Mouse (Mus musculus): ENCODE data around the gene Parl. TPM values are rescaled to one million over a fixed set of nuclear protein-coding genes. Genes with fewer than 3 reads are reported as not detected.

The Parl gene
- total and polyA plus RNA-seq, 3 experiments: 101 to 247 (median 166) TPM

DNA sequence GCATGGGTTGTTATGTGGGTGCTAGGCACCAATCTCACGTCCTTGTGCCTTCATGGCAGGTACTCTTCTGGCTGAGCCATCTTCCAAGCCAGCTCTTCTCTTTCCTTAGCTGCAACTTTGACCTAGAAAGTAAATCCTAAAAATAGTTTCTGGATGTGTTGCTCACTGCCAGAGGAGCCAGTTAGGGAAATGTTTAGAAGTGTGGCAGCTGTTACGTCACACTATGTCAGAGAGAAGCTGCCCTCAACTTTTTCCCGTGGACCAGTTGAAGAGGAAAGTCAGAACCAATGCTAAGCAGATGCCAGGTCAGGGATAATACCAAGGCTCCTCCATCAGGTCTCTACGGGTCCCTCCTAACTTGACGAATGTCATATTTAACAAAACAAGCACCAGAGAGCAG is 22.8 kb downstream of the Parl start:
- Histone ChIP-seq H3K79me2 (replicated peaks; ENCODE audit: control insufficient read depth, extremely low read depth, insufficient read depth, poor library complexity, severe bottlenecking) (peaks cover 4% of the 10 kb centered on the region), H3K4me1 (ENCODE audit: control insufficient read depth in 1 of 2, insufficient read depth in 2 of 2) (no peaks in the 10 kb centered on the region), H3K9me3 (replicated peaks; ENCODE audit: low read length) (no peaks in the 10 kb centered on the region), H3K4me2 (ENCODE audit: insufficient read depth, low read depth, poor library complexity, severe bottlenecking) (no peak overlapping the region), H3K9ac (ENCODE audit: insufficient read depth, low read depth) (no peak overlapping the region), H3K4me3 (replicated peaks in 1 of 3; ENCODE audit: low read depth in 2 of 3, low read length in 2 of 3, poor library complexity in 1 of 3) (no peak overlapping the region), H3K27ac (ENCODE audit: insufficient read depth, low read depth) (no peak overlapping the region), H3K36me3 (replicated peaks in 1 of 2; ENCODE audit: control insufficient read depth in 1 of 2, insufficient read depth in 1 of 2, low read length in 1 of 2) (peaks cover 57 to 70% of the 10 kb centered on the region in 2 experiments), H3K27me3 (replicated peaks) (no peaks in the 10 kb centered on the region)
- in situ Hi-C loops (cut with MboI; ENCODE audit: low pct_ligation_motif_present, low pct_unique_long_range_greater_than_20kb, low sequenced_read_pairs): no loop called here
- no peak for DNase-seq (ENCODE audit: extremely low read depth)
- dilution Hi-C loops (cut with MboI; ENCODE audit: extremely low pct_ligation_motif_present, extremely low pct_unique_long_range_greater_than_20kb, low sequenced_read_pairs): no loop called here
- TF ChIP-seq MXI1 (IDR thresholded peaks at IDR 0.05; ENCODE audit: low read depth, low read length) (no peak), ETS1 (conservative IDR thresholded peaks at IDR 0.05; ENCODE audit: low read depth, low read length) (no peak), IRF4 (IDR thresholded peaks at IDR 0.05; ENCODE audit: low read depth, low read length) (no peak), BHLHE40 (IDR thresholded peaks at IDR 0.05; ENCODE audit: low read depth, low read length) (no peak), POLR2AphosphoS2 (IDR thresholded peaks at IDR 0.05; ENCODE audit: low read depth, low read length) (no peak), SIN3A (IDR thresholded peaks at IDR 0.05; ENCODE audit: low read length) (no peak)

DNA sequence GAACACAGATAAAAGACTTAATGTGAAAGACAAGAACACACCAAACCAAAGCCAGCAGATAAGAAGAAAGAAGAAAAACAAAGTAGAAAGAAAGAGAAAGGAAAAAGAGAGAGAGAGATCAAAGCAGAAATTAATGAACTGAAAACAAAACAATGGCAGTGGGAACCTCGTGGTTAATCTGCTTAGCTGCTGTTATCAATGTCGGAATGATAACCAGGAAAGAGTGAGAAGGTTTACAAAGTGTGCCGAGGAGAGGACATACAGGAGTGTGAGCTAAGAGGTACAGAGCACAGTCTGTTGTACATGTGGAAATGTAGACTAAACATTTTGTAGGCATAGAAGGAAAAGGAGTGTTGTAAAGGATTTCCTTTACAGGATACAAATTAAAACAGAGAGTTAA is 29.2 kb downstream of the Parl start:
- no peak for TF ChIP-seq NELFE (IDR thresholded peaks at IDR 0.05; ENCODE audit: low read depth, low read length)
- TF ChIP-seq IRF4 (IDR thresholded peaks at IDR 0.05; ENCODE audit: low read depth, low read length): no peak
- no peak for TF ChIP-seq CTCF (conservative IDR thresholded peaks at IDR 0.05 in 1 of 2, IDR thresholded peaks at IDR 0.05 in 1 of 2; ENCODE audit: low read depth in 2 of 2, low read length in 2 of 2)
- TF ChIP-seq GABPA (IDR thresholded peaks at IDR 0.05; ENCODE audit: insufficient replicate concordance, low read depth, low read length): no peak
- no peak for TF ChIP-seq CHD1 (IDR thresholded peaks at IDR 0.05; ENCODE audit: low read depth, low read length)
- no peak overlapping the region for H3K4me3 ChIP-seq (replicated peaks in 1 of 3; ENCODE audit: low read depth in 2 of 3, low read length in 2 of 3, poor library complexity in 1 of 3)
- dilution Hi-C loops (cut with MboI; ENCODE audit: extremely low pct_ligation_motif_present, extremely low pct_unique_long_range_greater_than_20kb, low sequenced_read_pairs): no loop called here
- no peak for DNase-seq (ENCODE audit: extremely low read depth)
- H3K79me2 ChIP-seq (replicated peaks; ENCODE audit: control insufficient read depth, extremely low read depth, insufficient read depth, poor library complexity, severe bottlenecking): no peaks in the 10 kb centered on the region
- H3K27me3 ChIP-seq (replicated peaks): no peaks in the 10 kb centered on the region
- peak overlapping the region; percentile 53; the same call in 1 of the 2 replicates for H3K4me2 ChIP-seq (ENCODE audit: insufficient read depth, low read depth, poor library complexity, severe bottlenecking)
- peaks cover under 1 to 6% of the 10 kb centered on the region in 2 experiments for H3K36me3 ChIP-seq (replicated peaks in 1 of 2; ENCODE audit: control insufficient read depth in 1 of 2, insufficient read depth in 1 of 2, low read length in 1 of 2)
- H3K9me3 ChIP-seq (replicated peaks; ENCODE audit: low read length): no peaks in the 10 kb centered on the region
- H3K4me1 ChIP-seq (ENCODE audit: control insufficient read depth in 1 of 2, insufficient read depth in 2 of 2): peaks cover 0 to 17% of the 10 kb centered on the region in 2 experiments; a peak in 2 of 4 replicates
- H3K9ac ChIP-seq (ENCODE audit: insufficient read depth, low read depth): no peak overlapping the region
- no peak overlapping the region for H3K27ac ChIP-seq (ENCODE audit: insufficient read depth, low read depth)
- in situ Hi-C loops (cut with MboI; ENCODE audit: low pct_ligation_motif_present, low pct_unique_long_range_greater_than_20kb, low sequenced_read_pairs): no loop called here

DNA sequence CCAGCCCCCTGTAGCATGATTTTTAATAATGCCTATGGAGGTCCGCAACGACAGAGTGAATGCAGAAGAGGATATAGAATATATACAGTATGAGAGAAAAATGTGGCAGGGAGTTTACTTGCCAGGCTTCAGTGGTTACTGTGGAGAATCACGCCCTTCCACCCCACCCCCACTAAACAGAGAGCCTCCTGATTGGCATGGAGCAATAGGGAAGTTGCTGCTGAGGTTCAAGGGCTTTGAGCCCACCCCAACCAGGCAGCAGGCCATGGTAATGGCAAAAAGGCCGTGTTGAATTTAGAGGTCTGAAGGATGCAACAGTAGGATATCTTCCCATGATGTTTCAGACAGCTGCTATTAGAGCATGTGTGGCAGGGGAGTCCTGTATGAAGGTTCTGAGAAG is 30.8 kb downstream of the Parl start:
- in situ Hi-C loops (cut with MboI; ENCODE audit: low pct_ligation_motif_present, low pct_unique_long_range_greater_than_20kb, low sequenced_read_pairs) (no loop called here), dilution Hi-C loops (cut with MboI; ENCODE audit: extremely low pct_ligation_motif_present, extremely low pct_unique_long_range_greater_than_20kb, low sequenced_read_pairs) (no loop called here)
- Histone ChIP-seq H3K79me2 (replicated peaks; ENCODE audit: control insufficient read depth, extremely low read depth, insufficient read depth, poor library complexity, severe bottlenecking) (no peaks in the 10 kb centered on the region), H3K27me3 (replicated peaks) (no peaks in the 10 kb centered on the region), H3K4me1 (ENCODE audit: control insufficient read depth in 1 of 2, insufficient read depth in 2 of 2) (peaks cover 0 to 17% of the 10 kb centered on the region in 2 experiments; a peak in 2 of 4 replicates), H3K36me3 (replicated peaks in 1 of 2; ENCODE audit: control insufficient read depth in 1 of 2, insufficient read depth in 1 of 2, low read length in 1 of 2) (no peaks in the 10 kb centered on the region), H3K4me2 (ENCODE audit: insufficient read depth, low read depth, poor library complexity, severe bottlenecking) (no peak overlapping the region), H3K27ac (ENCODE audit: insufficient read depth, low read depth) (no peak overlapping the region), H3K9me3 (replicated peaks; ENCODE audit: low read length) (no peaks in the 10 kb centered on the region), H3K9ac (ENCODE audit: insufficient read depth, low read depth) (no peak overlapping the region), H3K4me3 (replicated peaks in 1 of 3; ENCODE audit: low read depth in 2 of 3, low read length in 2 of 3, poor library complexity in 1 of 3) (no peak overlapping the region)
- no peak for DNase-seq (ENCODE audit: extremely low read depth)
- TF ChIP-seq NELFE (IDR thresholded peaks at IDR 0.05; ENCODE audit: low read depth, low read length) (no peak), POLR2AphosphoS2 (IDR thresholded peaks at IDR 0.05; ENCODE audit: low read depth, low read length) (no peak), NRF1 (IDR thresholded peaks at IDR 0.05; ENCODE audit: low read depth, low read length) (no peak)

All from CH12.LX (cell line).